11 mouse cellular contexts compared by ENCODE assay signal in genomic region chr7:84722804-84723459, GRCm38 (mm10). TPM values are rescaled to one million over a fixed set of nuclear protein-coding genes. Genes with fewer than 3 reads are reported as not detected.
DNase-seq lines count a peak whose midpoint lies in the region; ATAC-seq lines count a peak whose summit lies in the region.
"Had no signal": no experiment of that assay in that cellular context is flagged by ENCODE, and none has a peak within 500 bp of the region (broad histone marks: within the 10 kb centered on the region; RNA-seq: fewer than 3 reads in every experiment).

No protein-coding gene starts in this region.

- no peak overlapping the region for H3K4me2 ChIP-seq in kidney, embryonic 15.5 days
- H3K4me2 ChIP-seq in liver, embryonic 16.5 days (ENCODE audit: low read depth, low read length): peak overlapping the region; percentile 69
- no peak overlapping the region for H3K4me2 ChIP-seq in stomach, embryonic 16.5 days (ENCODE audit: low read depth, low read length)

- DNase-seq in kidney, adult 8-10 months: no peak
- DNase-seq in midbrain, embryonic 10.5 days (ENCODE audit: low spot score): no peak
- no peak for DNase-seq in gastrocnemius, postnatal 25 days
- no peak for DNase-seq in right cerebral cortex, postnatal 36 days (ENCODE audit: low spot score in 2 of 2)
- DNase-seq: cerebellum, adult 8-10 months; kidney, postnatal 4 days had no signal

- H3K27me3 ChIP-seq in kidney, embryonic 15.5 days: no peaks in the 10 kb centered on the region
- no peaks in the 10 kb centered on the region for H3K27me3 ChIP-seq in liver, embryonic 16.5 days (ENCODE audit: control insufficient read depth, insufficient read depth, low read depth, low read length)
- no peaks in the 10 kb centered on the region for H3K27me3 ChIP-seq in stomach, embryonic 16.5 days (ENCODE audit: control insufficient read depth, insufficient read depth, low read length)
- no peaks in the 10 kb centered on the region for H3K27me3 ChIP-seq in midbrain, embryonic 10.5 days (ENCODE audit: low read depth, poor library complexity, severe bottlenecking)

- H3K9ac ChIP-seq in kidney, embryonic 15.5 days: no peak overlapping the region
- H3K9ac ChIP-seq in liver, embryonic 16.5 days (ENCODE audit: low read depth, low read length): no peak overlapping the region
- H3K9ac ChIP-seq in stomach, embryonic 16.5 days (ENCODE audit: low read length): no peak overlapping the region

- H3K27ac ChIP-seq in kidney, embryonic 15.5 days: no peak overlapping the region
- peak overlapping the region; percentile 95 for H3K27ac ChIP-seq in liver, embryonic 16.5 days (ENCODE audit: low read length)
- H3K27ac ChIP-seq in stomach, embryonic 16.5 days (ENCODE audit: low read length): no peak overlapping the region
- no peak overlapping the region for H3K27ac ChIP-seq in midbrain, embryonic 10.5 days (replicated peaks)

- H3K36me3 ChIP-seq in kidney, embryonic 15.5 days: no peaks in the 10 kb centered on the region
- H3K36me3 ChIP-seq in liver, embryonic 16.5 days (ENCODE audit: control insufficient read depth, insufficient read depth): no peaks in the 10 kb centered on the region
- H3K36me3 ChIP-seq in stomach, embryonic 16.5 days (ENCODE audit: control insufficient read depth, insufficient read depth, low read length): no peaks in the 10 kb centered on the region
- H3K36me3 ChIP-seq in midbrain, embryonic 10.5 days: no peaks in the 10 kb centered on the region

- H3K4me1 ChIP-seq in kidney, embryonic 15.5 days: no peaks in the 10 kb centered on the region
- peaks cover 15% of the 10 kb centered on the region for H3K4me1 ChIP-seq in liver, embryonic 16.5 days (ENCODE audit: control insufficient read depth, low read depth, low read length)
- H3K4me1 ChIP-seq in stomach, embryonic 16.5 days (ENCODE audit: control insufficient read depth, insufficient read depth, low read length): no peaks in the 10 kb centered on the region
- H3K4me1 ChIP-seq in midbrain, embryonic 10.5 days: no peaks in the 10 kb centered on the region

- 74% methylated on average over 7 of the region's 7 CpGs for WGBS in kidney, embryonic 15.5 days
- WGBS in liver, embryonic 16.5 days (ENCODE audit: insufficient replicate concordance): 13% methylated on average over 7 of the region's 7 CpGs
- 47% methylated on average over 7 of the region's 7 CpGs for WGBS in stomach, embryonic 16.5 days
- 79% methylated on average over 7 of the region's 7 CpGs for WGBS in midbrain, embryonic 10.5 days

- H3K9me3 ChIP-seq in kidney, embryonic 15.5 days (replicated peaks): no peaks in the 10 kb centered on the region
- no peaks in the 10 kb centered on the region for H3K9me3 ChIP-seq in liver, embryonic 16.5 days (replicated peaks; ENCODE audit: control insufficient read depth, low read length)
- no peaks in the 10 kb centered on the region for H3K9me3 ChIP-seq in stomach, embryonic 16.5 days (replicated peaks; ENCODE audit: control insufficient read depth, low read length)
- no peaks in the 10 kb centered on the region for H3K9me3 ChIP-seq in midbrain, embryonic 10.5 days (replicated peaks)

- ATAC-seq in kidney, embryonic 15.5 days (replicated peaks; ENCODE audit: low FRiP score): peak; percentile 94
- ATAC-seq in common myeloid progenitor, adult 5-6 weeks (replicated peaks; ENCODE audit: low read depth, poor library complexity, severe bottlenecking): peak; percentile 99
- peak; percentile 100 for ATAC-seq in liver, embryonic 16.5 days (ENCODE audit: low read depth)
- ATAC-seq in stomach, embryonic 16.5 days (ENCODE audit: insufficient read depth, low FRiP score): peak; percentile 87
- ATAC-seq: CD4-positive, CD25-positive, alpha-beta regulatory T cell, adult 4 months had no signal

- H3K4me3 ChIP-seq in kidney, embryonic 15.5 days (replicated peaks): no peak overlapping the region
- peak overlapping the region; percentile 20; the same call in 1 of the 2 replicates for H3K4me3 ChIP-seq in liver, embryonic 16.5 days (ENCODE audit: low read depth, low read length)
- no peak overlapping the region for H3K4me3 ChIP-seq in stomach, embryonic 16.5 days (replicated peaks; ENCODE audit: low read length)
- no peak overlapping the region for H3K4me3 ChIP-seq in midbrain, embryonic 10.5 days

RNA-seq across cellular contexts. Expression of gene Zfand6, which starts 33.2 kb away (rescaled TPM):
- polyA plus RNA-seq in kidney, embryonic 15.5 days (2015; fragmentation: Nextera tagmentation; extraction: Ambion mirVana): 169 and 181 TPM in 2 replicates
- total RNA-seq in common myeloid progenitor, adult 5-6 weeks (2017): 80.8 and 84.3 TPM in 2 replicates
- 154 and 157 TPM in 2 replicates for polyA plus RNA-seq in liver, embryonic 16.5 days (2015; fragmentation: Nextera tagmentation; extraction: Ambion mirVana)
- 179 and 180 TPM in 2 replicates for polyA plus RNA-seq in stomach, embryonic 16.5 days (2015; fragmentation: Nextera tagmentation; extraction: Ambion mirVana)
- 162 and 185 TPM in 2 replicates for polyA plus RNA-seq in midbrain, embryonic 10.5 days (2016; fragmentation: Nextera tagmentation; extraction: Ambion mirVana)
- total RNA-seq in gastrocnemius, postnatal 25 days (2021): 10 to 100 TPM; 89.6 to 91.9 TPM
